Mouse (Mus musculus) MEL (cell line): ENCODE results near the gene Tfpt. TPM values are rescaled to one million over a fixed set of nuclear protein-coding genes. Genes with fewer than 3 reads are reported as not detected.

Source experiments
- DNase-seq: peaks from one replicate; pipeline ENCODE4 v3.0.0; 2011; ENCODE audit warnings: low read depth, low spot score
- H3K27ac ChIP-seq: 2 replicates; pipeline ENCODE4 v1.5.1; 2012; ENCODE audit warnings: low read depth, mild to moderate bottlenecking, control low read depth, low read length, moderate library complexity; ENCODE audit not compliant: control insufficient read depth
- H3K27me3 ChIP-seq, 2 experiments: fragments of 150-350 bp in 1 of 2; sonication (generic) in 1 of 2; 2 replicates each; pipeline ENCODE4 v1.6.1; 2012; ENCODE audit warnings: low read length in 2 of 2, mild to moderate bottlenecking in 2 of 2, improper control_type of control experiment in 1 of 2, moderate library complexity in 1 of 2; ENCODE audit not compliant: insufficient read depth in 2 of 2, control insufficient read depth in 1 of 2
- H3K36me3 ChIP-seq, 2 experiments: 2 replicates each; pipeline ENCODE4 v1.6.1; 2012 to 2014; ENCODE audit warnings: low read length in 2 of 2, improper control_type of control experiment in 1 of 2, inconsistent platforms in 1 of 2, mild to moderate bottlenecking in 1 of 2; ENCODE audit not compliant: insufficient read depth in 2 of 2, control insufficient read depth in 1 of 2
- H3K4me1 ChIP-seq, 2 experiments: fragments of 150-350 bp in 1 of 2; sonication (generic) in 1 of 2; 2 replicates each; pipeline ENCODE4 v1.6.1; 2012; ENCODE audit warnings: low read length in 2 of 2, improper control_type of control experiment in 1 of 2, mild to moderate bottlenecking in 1 of 2; ENCODE audit not compliant: insufficient read depth in 2 of 2, control insufficient read depth in 1 of 2
- H3K4me3 ChIP-seq, 2 experiments: fragments of 150-350 bp in 1 of 2; sonication (generic) in 1 of 2; 2 replicates each; pipeline ENCODE4 v1.5.1; 2012; ENCODE audit warnings: low read depth in 2 of 2, low read length in 2 of 2, mild to moderate bottlenecking in 2 of 2, moderate library complexity in 2 of 2, control low read depth in 1 of 2, improper control_type of control experiment in 1 of 2; ENCODE audit not compliant: control insufficient read depth in 1 of 2, insufficient read depth in 1 of 2
- H3K79me2 ChIP-seq: 2 replicates; pipeline ENCODE4 v1.6.1; 2012; ENCODE audit warnings: mild to moderate bottlenecking, low read length, moderate library complexity; ENCODE audit not compliant: control insufficient read depth, poor library complexity, insufficient read depth
- H3K9ac ChIP-seq: 2 replicates; pipeline ENCODE4 v1.6.1; 2012; ENCODE audit warnings: low read depth, mild to moderate bottlenecking, control low read depth, low read length, moderate library complexity; ENCODE audit not compliant: control insufficient read depth, poor library complexity, severe bottlenecking
- H3K9me3 ChIP-seq: fragments of 150-350 bp; sonication (generic); replicated peaks from 2 replicates; pipeline ENCODE4 v1.6.1; 2012; ENCODE audit warnings: mild to moderate bottlenecking, low read length, improper control_type of control experiment, moderate library complexity; ENCODE audit not compliant: insufficient read depth
- CHD1 ChIP-seq: IDR thresholded peaks from 2 replicates; pipeline ENCODE4 v1.6.1; 2012; ENCODE audit warnings: low read depth, mild to moderate bottlenecking, inconsistent platforms, low read length, improper control_type of control experiment
- CTCF ChIP-seq, 3 experiments: IDR thresholded peaks in 2 of 3; conservative IDR thresholded peaks in 1 of 3; 2 replicates each; pipeline ENCODE4 v1.5.1; 2011 to 2012; ENCODE audit warnings: low read length in 3 of 3, low read depth in 2 of 3, mild to moderate bottlenecking in 2 of 3, improper control_type of control experiment in 1 of 3, inconsistent platforms in 1 of 3, mixed read lengths in 1 of 3, moderate library complexity in 1 of 3; ENCODE audit not compliant: control insufficient read depth in 1 of 3, insufficient read depth in 1 of 3, poor library complexity in 1 of 3, severe bottlenecking in 1 of 3
- E2F4 ChIP-seq: IDR thresholded peaks from 2 replicates; pipeline ENCODE4 v1.6.1; 2011; ENCODE audit warnings: low read depth, low read length, improper control_type of control experiment, borderline replicate concordance
- ETS1 ChIP-seq: IDR thresholded peaks from 2 replicates; pipeline ENCODE4 v1.6.1; 2012; ENCODE audit warnings: low read depth, mild to moderate bottlenecking, inconsistent platforms, low read length, improper control_type of control experiment, moderate library complexity
- GATA1 ChIP-seq: IDR thresholded peaks from 2 replicates; pipeline ENCODE4 v1.6.1; 2011; ENCODE audit warnings: low read depth, low read length, improper control_type of control experiment
- HCFC1 ChIP-seq: IDR thresholded peaks from 2 replicates; pipeline ENCODE4 v1.6.1; 2012; ENCODE audit warnings: low read depth, mild to moderate bottlenecking, inconsistent platforms, low read length, improper control_type of control experiment, moderate library complexity
- JUND ChIP-seq: IDR thresholded peaks from 2 replicates; pipeline ENCODE4 v1.6.1; 2011; ENCODE audit warnings: low read depth, mild to moderate bottlenecking, improper control_type of control experiment, low read length
- KAT2A ChIP-seq: conservative IDR thresholded peaks from 2 replicates; pipeline ENCODE4 v1.6.1; 2012; ENCODE audit warnings: low read depth, low read length, improper control_type of control experiment, inconsistent platforms
- MAFK ChIP-seq: IDR thresholded peaks from 2 replicates; pipeline ENCODE4 v1.6.1; 2011; ENCODE audit warnings: low read depth, mild to moderate bottlenecking, low read length, improper control_type of control experiment, borderline replicate concordance
- MAX ChIP-seq: IDR thresholded peaks from 2 replicates; pipeline ENCODE4 v1.6.1; 2011; ENCODE audit warnings: low read length, improper control_type of control experiment
- MAZ ChIP-seq: IDR thresholded peaks from 2 replicates; pipeline ENCODE4 v1.6.1; 2012; ENCODE audit warnings: low read depth, mild to moderate bottlenecking, inconsistent platforms, low read length, improper control_type of control experiment
- MXI1 ChIP-seq: IDR thresholded peaks from 2 replicates; pipeline ENCODE4 v1.6.1; 2011; ENCODE audit warnings: mild to moderate bottlenecking, low read depth, low read length, improper control_type of control experiment
- MYB ChIP-seq: IDR thresholded peaks from 2 replicates; pipeline ENCODE4 v1.6.1; 2011; ENCODE audit warnings: mild to moderate bottlenecking, low read depth, low read length, improper control_type of control experiment
- NELFE ChIP-seq: IDR thresholded peaks from 2 replicates; pipeline ENCODE4 v1.6.1; 2011; ENCODE audit warnings: low read depth, low read length, improper control_type of control experiment
- NRF1 ChIP-seq: IDR thresholded peaks from 2 replicates; pipeline ENCODE4 v1.6.1; 2014; ENCODE audit warnings: low read depth, mild to moderate bottlenecking, inconsistent platforms, low read length, improper control_type of control experiment, moderate library complexity; ENCODE audit not compliant: poor library complexity, insufficient read depth, severe bottlenecking
- POLR2AphosphoS2 ChIP-seq: IDR thresholded peaks from 2 replicates; pipeline ENCODE4 v1.6.1; 2011; ENCODE audit warnings: low read length, improper control_type of control experiment
- POLR2AphosphoS5 ChIP-seq: IDR thresholded peaks from 2 replicates; pipeline ENCODE4 v1.6.1; 2012; ENCODE audit warnings: low read depth, borderline replicate concordance, mild to moderate bottlenecking, inconsistent platforms, low read length, moderate library complexity, mixed read lengths
- RAD21 ChIP-seq: IDR thresholded peaks from 2 replicates; pipeline ENCODE4 v1.6.1; 2011; ENCODE audit warnings: mild to moderate bottlenecking, low read depth, low read length, improper control_type of control experiment
- RCOR1 ChIP-seq: IDR thresholded peaks from 2 replicates; pipeline ENCODE4 v1.6.1; 2012; ENCODE audit warnings: low read depth, mild to moderate bottlenecking, inconsistent platforms, low read length, improper control_type of control experiment
- SIN3A ChIP-seq: IDR thresholded peaks from 2 replicates; pipeline ENCODE4 v1.6.1; 2012; ENCODE audit warnings: low read length, improper control_type of control experiment, inconsistent platforms
- SMC3 ChIP-seq: IDR thresholded peaks from 2 replicates; pipeline ENCODE4 v1.6.1; 2011; ENCODE audit warnings: low read depth, low read length, improper control_type of control experiment
- TBP ChIP-seq: IDR thresholded peaks from 2 replicates; pipeline ENCODE4 v1.8.0; 2011; ENCODE audit warnings: low read depth, low read length, improper control_type of control experiment
- USF1 ChIP-seq: IDR thresholded peaks from 2 replicates; pipeline ENCODE4 v1.6.1; 2014; ENCODE audit warnings: low read depth, mild to moderate bottlenecking, inconsistent platforms, low read length, improper control_type of control experiment, moderate library complexity
- USF2 ChIP-seq, 2 experiments: IDR thresholded peaks; 2 replicates each; pipeline ENCODE4 v1.6.1; 2011 to 2012; ENCODE audit warnings: improper control_type of control experiment in 2 of 2, low read length in 2 of 2, borderline replicate concordance in 1 of 2, inconsistent platforms in 1 of 2, low read depth in 1 of 2, mild to moderate bottlenecking in 1 of 2; ENCODE audit not compliant: insufficient read depth in 1 of 2
- ZC3H11A ChIP-seq: IDR thresholded peaks from 2 replicates; pipeline ENCODE4 v1.6.1; 2012; ENCODE audit warnings: low read depth, mild to moderate bottlenecking, inconsistent platforms, low read length, improper control_type of control experiment
- ZKSCAN1 ChIP-seq: IDR thresholded peaks from 2 replicates; pipeline ENCODE4 v1.6.1; 2012; ENCODE audit warnings: low read depth, mild to moderate bottlenecking, inconsistent platforms, low read length, improper control_type of control experiment, moderate library complexity
- polyA plus RNA-seq, 2 experiments: library from polyadenylated mRNA; stranded (reverse) in 1 of 2; unstranded in 1 of 2; fragments of >175 nt in 1 of 2; fragments of >200 nt in 1 of 2; gene quantifications; 2 replicates each; pipeline versions ENCODE4 v1.2.1 to v1.2.4; 2012; ENCODE audit warnings: low replicate concordance in 2 of 2, low read depth in 1 of 2; ENCODE audit not compliant: insufficient read length in 2 of 2, insufficient read depth in 1 of 2, missing spikeins in 1 of 2
- total RNA-seq: library from RNA; depleted of rRNA; stranded (reverse); fragments of 300-350 nt; gene quantifications from 2 replicates; pipeline ENCODE4 v1.2.3, GENCODE M21; 2012

Gene Tfpt
- total and polyA plus RNA-seq, 3 experiments = 42.4 to 50.0 TPM; not detected in 1

DNA sequence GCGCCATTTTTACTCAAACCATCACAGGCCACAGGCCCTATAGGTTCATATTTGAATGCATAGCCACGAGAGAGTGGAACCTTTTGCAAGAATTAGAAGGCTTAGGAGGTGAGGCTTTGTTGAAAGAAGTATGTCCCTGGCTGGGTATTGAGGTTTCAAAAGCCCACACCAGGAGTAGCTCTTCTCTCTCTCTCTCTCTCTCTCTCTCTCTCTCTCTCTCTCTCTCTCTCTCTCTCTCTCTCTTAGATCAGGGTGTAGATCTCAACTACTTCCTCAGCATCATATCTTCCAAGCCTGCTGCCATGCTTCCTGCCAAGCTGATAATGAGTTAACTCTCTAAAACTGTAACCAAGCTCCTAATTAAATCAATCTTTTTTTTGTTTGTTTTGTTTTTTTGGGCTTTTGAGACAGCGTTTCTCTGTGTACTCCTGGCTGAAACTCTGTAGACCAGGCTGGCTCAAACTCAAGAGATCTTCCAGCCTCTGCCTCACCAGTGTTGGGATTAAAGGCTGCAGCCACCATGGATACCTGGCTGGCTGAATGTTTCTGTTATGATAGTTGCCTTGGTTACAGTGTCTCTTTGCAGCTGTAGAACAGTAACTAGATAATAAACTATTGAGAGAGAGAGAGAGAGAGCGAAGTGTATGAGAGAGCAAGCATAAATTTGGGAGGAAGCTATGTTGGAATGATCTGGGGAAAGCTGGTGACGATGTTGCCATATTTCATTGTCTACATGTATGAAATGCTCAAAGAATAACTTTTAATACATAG lies 53.2 kb downstream of the Tfpt start (continued):
- no peak for TF ChIP-seq POLR2AphosphoS5
- peak; percentile 66 for TF ChIP-seq ETS1
- peak; percentile 85; the same call in 1 of the 2 replicates for TF ChIP-seq SIN3A
- no peak for TF ChIP-seq POLR2AphosphoS2
- no peak for TF ChIP-seq USF1
- TF ChIP-seq MAFK = peak; percentile 41; the same call in 1 of the 2 replicates
- peak; percentile 74 for TF ChIP-seq RCOR1
- no peak for TF ChIP-seq RAD21
- TF ChIP-seq ZC3H11A = no peak
- TF ChIP-seq MYB = peak; percentile 27; the same call in 1 of the 2 replicates
- TF ChIP-seq JUND = peak; percentile 99
- no peak for TF ChIP-seq TBP
- no peak for TF ChIP-seq E2F4
- TF ChIP-seq KAT2A = 0 out of 2 replicates have a peak, but pooled peaks have one; percentile 16
- TF ChIP-seq MXI1 = peak; percentile 43; the same call in 1 of the 2 replicates

DNA sequence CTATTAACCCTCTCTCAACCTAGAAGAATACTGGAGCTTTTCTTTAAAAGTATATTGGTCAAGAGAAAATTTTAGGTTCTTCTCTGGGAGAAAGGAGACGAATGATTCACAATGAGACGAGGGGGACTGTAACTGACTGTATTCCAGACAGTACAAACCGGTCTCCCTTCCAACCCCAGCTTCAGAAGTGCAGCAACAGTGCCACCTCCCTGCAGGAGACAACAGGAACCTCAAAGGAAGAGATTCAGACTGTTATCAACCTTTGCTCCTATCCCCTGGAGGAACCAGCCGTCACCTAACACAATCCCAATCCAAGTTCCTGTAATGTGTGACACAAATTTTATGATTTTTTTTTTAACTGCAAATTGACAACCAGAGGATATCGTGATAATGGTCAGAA lies 55.5 kb downstream of the Tfpt start:
- Histone ChIP-seq H3K27ac (no peak overlapping the region), H3K4me3 (no peak overlapping the region), H3K4me1 (peaks cover 12 to 35% of the 10 kb centered on the region in 2 experiments), H3K36me3 (peaks cover 0 to 35% of the 10 kb centered on the region in 2 experiments; a peak in 2 of 4 replicates), H3K9me3 (no peaks in the 10 kb centered on the region), H3K79me2 (no peaks in the 10 kb centered on the region), H3K9ac (no peak overlapping the region), H3K27me3 (no peaks in the 10 kb centered on the region)
- peak; percentile 70 for DNase-seq
- no peak for TF ChIP-seq MXI1
- no peak for TF ChIP-seq USF2 (IDR thresholded peaks at IDR 0.05; ENCODE audit: borderline replicate concordance in 1 of 2, insufficient read depth in 1 of 2, low read depth in 1 of 2, low read length in 2 of 2)
- TF ChIP-seq E2F4 = no peak
- peak in 2 of 3 experiments; percentile 40 to 62; a peak in 4 of 6 replicates for TF ChIP-seq CTCF (IDR thresholded peaks at IDR 0.05 in 2 of 3, conservative IDR thresholded peaks at IDR 0.05 in 1 of 3; ENCODE audit: control insufficient read depth in 1 of 3, insufficient read depth in 1 of 3, low read depth in 2 of 3, low read length in 3 of 3, poor library complexity in 1 of 3, severe bottlenecking in 1 of 3)
- TF ChIP-seq GATA1 = peak; percentile 20; the same call in 1 of the 2 replicates
- TF ChIP-seq HCFC1 = no peak
- TF ChIP-seq SMC3 = peak; percentile 29; the same call in 1 of the 2 replicates
- TF ChIP-seq MAZ = no peak
- TF ChIP-seq MAX = no peak
- TF ChIP-seq NELFE = no peak
- TF ChIP-seq ZKSCAN1 = no peak
- no peak for TF ChIP-seq CHD1
- no peak for TF ChIP-seq MAFK
- peak; percentile 61 for TF ChIP-seq RAD21
- no peak for TF ChIP-seq POLR2AphosphoS5
- TF ChIP-seq NRF1 = no peak
- no peak for TF ChIP-seq JUND
